Mouse (Mus musculus) kidney, adult 2 months (tissue): ENCODE results near the gene Cdh12. TPM values are rescaled to one million over a fixed set of nuclear protein-coding genes. Genes with fewer than 3 reads are reported as not detected.

Experiments
- DNase-seq: peaks from one replicate; pipeline ENCODE4 v3.0.0; 2021
- H3K27ac ChIP-seq: fragments of 200-500 bp; 2 replicates; pipeline ENCODE4 v1.5.1; 2012; ENCODE audit warnings: low read depth, low read length, control low read depth, inconsistent platforms; ENCODE audit not compliant: insufficient read depth
- H3K27me3 ChIP-seq: fragments of 200-500 bp; replicated peaks from 2 replicates; pipeline ENCODE4 v1.6.1; 2012; ENCODE audit warnings: mild to moderate bottlenecking, moderate library complexity, low read length, inconsistent platforms; ENCODE audit not compliant: control insufficient read depth, insufficient read depth
- H3K36me3 ChIP-seq: fragments of 200-500 bp; 2 replicates; pipeline ENCODE4 v1.6.1; 2012; ENCODE audit warnings: mild to moderate bottlenecking, moderate library complexity, low read length, inconsistent platforms; ENCODE audit not compliant: control insufficient read depth, insufficient read depth
- H3K4me1 ChIP-seq: fragments of 200-500 bp; 2 replicates; pipeline ENCODE4 v1.6.1; 2011; ENCODE audit warnings: low read length; ENCODE audit not compliant: control insufficient read depth, insufficient read depth
- H3K4me3 ChIP-seq: fragments of 200-500 bp; 2 replicates; pipeline ENCODE4 v1.5.1; 2011; ENCODE audit warnings: mild to moderate bottlenecking, low read depth, low read length, control low read depth; ENCODE audit not compliant: insufficient read depth
- CTCF ChIP-seq: fragments of 200-500 bp; conservative IDR thresholded peaks from 2 replicates; pipeline ENCODE4 v1.5.1; 2011; ENCODE audit warnings: low read depth, mild to moderate bottlenecking, control low read depth, low read length, moderate library complexity, mixed read lengths; ENCODE audit not compliant: insufficient read depth, insufficient read length
- POLR2A ChIP-seq: fragments of 200-500 bp; IDR thresholded peaks from one replicate; pipeline ENCODE4 v1.6.1; 2011; ENCODE audit warnings: low read depth, low read length, control low read depth
- WGBS: fragments of 180-500 bp; shearing (Covaris S2); methylation state at CpG from one replicate; pipeline ENCODE4 v1.1.7; 2018; 5-methylcytosine and 5-hydroxymethylcytosine counted together
- polyA plus RNA-seq: library from polyadenylated mRNA; depleted of rRNA; stranded (reverse); fragments of >200 nt; gene quantifications from 2 replicates; pipeline ENCODE4 v1.2.3, GENCODE M21; 2012

The Cdh12 gene
- polyA plus RNA-seq, 1 experiment, result not detected

- TF ChIP-seq CTCF (no peak), POLR2A (no peak)
- DNase-seq, result no peak
- 78% methylated on average over 1 of the region's 1 CpGs for WGBS
Observed at GRCm38 (mm10) chr15:21297051-21297450, 848.0 kb downstream of the Cdh12 start.

GRCm38 (mm10) chr15:21315457-21315856 is 866.4 kb downstream of the Cdh12 start:
- WGBS, result 76% methylated on average over 3 of the region's 3 CpGs
- no peak for DNase-seq
- H3K27me3 ChIP-seq, result no peaks in the 10 kb centered on the region
- H3K4me3 ChIP-seq, result no peak overlapping the region
- H3K36me3 ChIP-seq, result no peaks in the 10 kb centered on the region
- no peaks in the 10 kb centered on the region for H3K4me1 ChIP-seq
- no peak overlapping the region for H3K27ac ChIP-seq
- TF ChIP-seq CTCF (no peak), POLR2A (no peak)

More at GRCm38 (mm10) chr15:21297051-21297450, 848.0 kb downstream of the Cdh12 start:
- no peaks in the 10 kb centered on the region for H3K27me3 ChIP-seq
- H3K4me3 ChIP-seq, result no peak overlapping the region
- H3K27ac ChIP-seq, result no peak overlapping the region
- no peaks in the 10 kb centered on the region for H3K36me3 ChIP-seq
- H3K4me1 ChIP-seq, result no peaks in the 10 kb centered on the region

DNA sequence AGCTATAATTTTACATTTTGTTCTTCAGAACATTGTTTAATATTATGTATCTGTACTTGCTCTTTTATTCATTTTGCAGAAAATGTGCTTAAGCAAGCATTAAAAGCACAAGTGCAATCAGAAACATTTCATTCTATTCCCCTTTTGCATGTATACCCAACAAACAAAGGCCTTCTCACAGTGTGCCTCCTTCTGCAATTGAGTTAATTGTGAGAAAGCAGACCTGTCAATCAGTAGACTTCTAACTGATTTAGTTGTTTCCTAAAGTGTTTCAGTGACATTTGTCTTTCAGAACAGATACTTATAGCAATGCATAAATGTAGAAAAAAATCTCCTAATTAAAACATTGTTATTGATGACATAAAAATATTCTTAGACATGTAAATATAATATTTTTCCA is 894.8 kb downstream of the Cdh12 start:
- TF ChIP-seq POLR2A (no peak), CTCF (no peak)
- Histone ChIP-seq H3K4me1 (no peaks in the 10 kb centered on the region), H3K27ac (no peak overlapping the region), H3K4me3 (no peak overlapping the region), H3K36me3 (no peaks in the 10 kb centered on the region), H3K27me3 (no peaks in the 10 kb centered on the region)
- no peak for DNase-seq

DNA sequence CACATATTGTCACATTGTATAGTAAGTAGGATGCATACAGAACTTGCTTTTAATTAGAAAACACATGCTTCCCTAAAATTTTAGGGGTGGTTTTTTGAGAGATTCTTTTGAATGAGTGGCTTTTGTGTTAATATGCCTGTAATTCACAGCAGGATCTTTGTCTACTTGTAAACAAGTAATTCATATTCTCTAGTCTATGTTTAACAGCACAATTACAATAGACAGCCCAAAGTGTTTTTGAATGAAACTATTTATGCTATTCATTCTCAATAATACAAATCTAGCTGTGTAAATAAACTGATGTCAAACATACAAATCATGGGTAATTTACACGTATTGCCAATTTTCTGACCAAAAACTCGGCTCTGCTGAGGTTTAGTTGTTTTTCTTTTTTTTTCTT is 895.3 kb downstream of the Cdh12 start:
- no peaks in the 10 kb centered on the region for H3K36me3 ChIP-seq
- no peak overlapping the region for H3K27ac ChIP-seq
- TF ChIP-seq POLR2A (no peak), CTCF (no peak)
- no peak for DNase-seq
- H3K4me1 ChIP-seq, result no peaks in the 10 kb centered on the region
- H3K27me3 ChIP-seq, result no peaks in the 10 kb centered on the region
- 60% methylated on average over 2 of the region's 2 CpGs for WGBS
- no peak overlapping the region for H3K4me3 ChIP-seq

DNA sequence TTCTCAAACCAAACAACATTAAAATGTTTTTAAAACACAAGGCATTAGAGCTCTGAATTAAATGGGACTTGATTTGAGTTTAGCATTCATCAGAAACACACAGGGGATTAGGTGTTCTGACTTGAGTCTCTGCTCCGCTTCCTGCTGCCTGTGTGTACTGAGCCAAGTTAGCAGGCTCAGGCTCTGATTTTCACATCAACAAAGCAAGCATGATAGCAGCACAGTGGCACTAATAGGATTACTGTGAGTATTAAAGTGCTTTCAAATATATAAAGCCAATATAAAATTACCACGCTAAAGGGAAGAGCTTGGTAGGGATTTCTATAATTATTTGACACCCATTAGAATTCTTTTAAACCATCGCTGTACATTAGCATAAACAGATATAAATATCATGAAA is 895.7 kb downstream of the Cdh12 start:
- DNase-seq, result no peak
- WGBS, result 75% methylated on average over 3 of the region's 3 CpGs

GRCm38 (mm10) chr15:21355356-21356101 is 906.5 kb downstream of the Cdh12 start:
- TF ChIP-seq POLR2A (no peak), CTCF (no peak)

More for the DNA sequence above, 895.7 kb downstream of the Cdh12 start:
- H3K4me1 ChIP-seq, result no peaks in the 10 kb centered on the region
- no peak overlapping the region for H3K27ac ChIP-seq
- no peak overlapping the region for H3K4me3 ChIP-seq
- TF ChIP-seq POLR2A (no peak), CTCF (no peak)
- no peaks in the 10 kb centered on the region for H3K36me3 ChIP-seq
- H3K27me3 ChIP-seq, result no peaks in the 10 kb centered on the region

GRCm38 (mm10) chr15:21366366-21366765 is 917.3 kb downstream of the Cdh12 start:
- no peaks in the 10 kb centered on the region for H3K36me3 ChIP-seq
- no peak overlapping the region for H3K4me3 ChIP-seq
- TF ChIP-seq POLR2A (no peak), CTCF (no peak)
- H3K4me1 ChIP-seq, result no peaks in the 10 kb centered on the region
- H3K27ac ChIP-seq, result no peak overlapping the region
- H3K27me3 ChIP-seq, result no peaks in the 10 kb centered on the region
- no peak for DNase-seq

More at GRCm38 (mm10) chr15:21355356-21356101, 906.5 kb downstream of the Cdh12 start:
- Histone ChIP-seq H3K4me3 (no peak overlapping the region), H3K27ac (no peak overlapping the region), H3K4me1 (no peaks in the 10 kb centered on the region), H3K27me3 (no peaks in the 10 kb centered on the region), H3K36me3 (no peaks in the 10 kb centered on the region)
- WGBS, result 74% methylated on average over 5 of the region's 5 CpGs
- DNase-seq, result no peak
